Mouse (Mus musculus) cortical plate, adult 2 months (tissue): Measurements from ENCODE around the gene Irs2.

Source experiments
- CTCF ChIP-seq: fragments of 200-500 bp; IDR thresholded peaks from 2 replicates; pipeline ENCODE4 v1.5.1; 2011; ENCODE audit warnings: mild to moderate bottlenecking, control low read depth, low read length; ENCODE audit not compliant: insufficient read depth; ENCODE audit errors: extremely low read depth
- POLR2A ChIP-seq: fragments of 200-500 bp; IDR thresholded peaks from 2 replicates; pipeline ENCODE4 v1.6.1; 2011; ENCODE audit warnings: mild to moderate bottlenecking, low read length, control low read depth; ENCODE audit not compliant: insufficient read depth; ENCODE audit errors: extremely low read depth

DNA sequence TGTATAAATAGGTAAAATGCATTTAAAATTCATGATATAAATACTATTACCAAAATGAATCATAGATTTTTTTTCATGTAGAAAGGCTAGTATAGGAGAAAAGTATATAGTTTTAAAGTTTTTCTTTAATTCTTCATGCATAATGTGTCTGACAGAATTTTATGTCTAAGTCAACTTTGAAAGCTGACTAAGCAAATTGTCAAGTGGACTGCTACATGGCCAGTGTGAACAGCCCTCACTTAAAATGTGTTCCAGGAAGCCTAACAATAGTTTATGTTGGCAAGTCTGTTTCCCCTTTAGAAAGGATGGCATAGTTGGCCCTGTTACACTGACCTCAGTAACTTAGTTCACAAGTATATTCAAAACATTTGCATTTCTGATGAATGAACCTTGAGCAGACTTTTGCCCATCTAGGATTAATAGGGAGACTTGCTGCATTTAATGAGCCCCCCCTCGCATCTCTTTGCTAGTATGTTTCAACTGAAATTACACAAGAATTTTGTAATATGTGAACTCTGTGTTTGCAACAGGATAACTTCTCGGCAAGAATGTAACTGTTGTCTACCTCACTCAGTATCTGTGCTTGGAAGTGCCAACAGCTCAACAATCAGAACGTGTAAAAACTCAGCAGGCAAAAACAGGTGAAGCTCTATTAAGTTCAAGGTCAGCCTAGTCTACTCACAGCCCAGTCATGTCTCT is 3.7 kb upstream of the Irs2 start:
- TF ChIP-seq CTCF: no peak
- TF ChIP-seq POLR2A: no peak
